Mouse (Mus musculus) small intestine, adult 10 weeks (tissue): ENCODE results near the gene Rapgef3. TPM values are rescaled to one million over a fixed set of nuclear protein-coding genes. Genes with fewer than 3 reads are reported as not detected.

Source experiments
- polyA plus RNA-seq: library from polyadenylated mRNA; stranded (reverse); fragments of 350-450 nt; fragmentation: Illumina TruSeq; extraction: RNeasy Lipid Tissue Mini Kit (QIAGEN cat#74804); gene quantifications from one replicate; pipeline ENCODE4 v1.2.3, GENCODE M21; 2014; ENCODE audit warnings: low replicate concordance

Rapgef3 gene
- not detected for polyA plus RNA-seq

DNA sequence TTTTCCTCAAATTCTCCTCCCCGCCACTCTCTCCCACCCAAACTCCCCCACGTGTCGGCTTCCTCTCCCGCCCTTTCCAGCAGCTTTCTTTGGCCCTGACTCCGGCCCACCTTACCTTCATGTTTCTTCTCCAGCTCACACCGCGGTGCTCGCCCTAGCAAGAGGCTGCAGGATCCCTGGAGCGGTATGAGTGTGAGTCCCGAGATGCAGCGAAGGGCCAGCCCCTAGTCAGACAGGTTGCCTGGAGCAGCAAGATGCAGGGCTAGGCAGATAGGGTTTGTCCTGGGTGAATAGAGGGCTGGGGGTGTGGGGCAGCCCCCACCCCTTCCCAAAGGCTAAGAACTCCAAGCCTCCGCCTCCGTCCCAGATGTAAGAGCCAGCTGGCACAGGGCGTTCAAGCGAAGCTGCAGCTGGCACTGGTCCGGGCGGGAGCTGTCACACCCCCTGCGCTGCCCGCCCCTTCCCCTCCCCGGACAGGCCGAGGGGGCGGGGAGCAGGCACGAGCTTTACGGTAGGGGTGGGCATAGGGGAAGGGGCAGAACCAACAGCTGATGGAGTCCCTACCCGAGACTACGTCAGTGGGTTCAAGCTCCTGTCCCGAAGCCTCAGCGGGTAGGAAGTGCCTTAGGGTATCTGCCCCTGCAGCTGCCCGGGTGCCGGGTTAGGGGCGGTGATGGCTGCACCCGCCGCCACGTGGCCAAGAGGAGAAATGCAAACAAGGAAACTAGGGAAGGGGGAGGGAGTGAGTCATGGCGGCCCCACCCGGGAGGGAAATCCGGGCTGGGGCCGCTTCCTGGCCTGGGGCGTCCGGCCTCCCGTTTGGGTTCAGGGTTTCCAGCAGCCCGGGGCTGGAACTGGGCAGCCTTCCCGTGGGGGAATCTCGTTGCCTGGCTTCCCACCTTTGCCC is at the start of gene Rapgef3:
Gene Rapgef3, minus strand, starts transcription at position 693 of the 907 bp plus-strand sequence.

DNA sequence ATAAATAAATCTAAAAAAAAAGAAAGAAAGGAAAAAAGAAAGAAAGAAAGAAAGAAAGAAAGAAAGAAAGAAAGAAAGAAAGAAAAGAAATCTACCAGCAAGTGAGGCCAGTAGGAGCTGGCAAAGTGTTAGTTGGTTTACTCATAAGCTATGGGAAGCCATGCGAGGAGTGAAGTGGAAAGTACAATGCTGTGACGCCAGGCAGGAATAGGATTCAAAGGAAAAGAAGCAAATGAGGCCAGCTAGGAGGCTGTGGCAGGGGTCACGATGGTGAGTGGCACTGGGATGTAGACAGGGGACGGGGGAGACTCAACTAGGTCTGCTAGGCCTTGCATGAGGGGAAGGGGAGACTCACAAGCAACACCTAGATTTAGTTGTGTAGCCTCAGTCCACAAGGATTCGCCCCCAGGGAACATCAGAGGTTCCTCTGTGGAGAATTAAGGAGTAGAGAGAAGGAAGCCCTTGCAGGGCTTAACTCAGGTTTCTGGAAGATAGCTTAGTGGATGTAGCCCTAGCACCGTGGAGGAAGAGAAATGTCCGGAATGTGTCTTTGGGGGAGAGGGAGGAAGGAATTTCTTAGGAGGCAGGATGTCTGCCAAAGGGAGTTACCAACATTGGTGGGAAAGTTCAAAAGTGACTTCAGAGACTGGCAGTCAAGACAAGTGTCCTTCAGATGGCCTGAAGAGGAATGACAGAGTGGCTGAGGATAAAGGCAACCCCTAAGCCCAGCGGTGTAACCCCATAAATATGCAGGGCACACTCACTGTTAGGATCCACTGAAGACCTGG is 10.7 kb upstream of the Rapgef3 start, which contains the start of gene Slc48a1:
Gene Slc48a1, plus strand, starts transcription at position 210 of the 788 bp plus-strand sequence.

DNA sequence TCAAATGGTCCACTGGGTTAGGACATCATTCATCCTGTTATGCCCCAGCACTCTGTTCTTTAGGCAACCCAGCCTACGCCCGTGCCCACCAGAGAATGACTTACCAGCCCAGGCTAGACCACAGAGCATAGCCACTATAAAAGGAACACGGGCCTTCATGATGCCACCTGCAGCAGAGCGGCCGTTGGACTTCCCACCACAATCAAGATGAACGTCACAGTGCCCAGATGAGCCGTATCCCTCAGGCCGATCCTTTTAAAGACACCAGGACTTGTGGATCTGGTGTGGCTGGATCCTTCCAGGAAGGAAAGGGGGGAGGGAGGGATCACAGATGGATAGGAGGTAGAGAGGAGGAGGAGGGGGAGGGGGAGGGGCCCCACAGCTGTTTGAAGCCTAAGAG is 36.7 kb downstream of the Rapgef3 start, which contains the start of gene Endou:
Gene Endou, minus strand, starts transcription at position 229 of the 400 bp plus-strand sequence.

DNA sequence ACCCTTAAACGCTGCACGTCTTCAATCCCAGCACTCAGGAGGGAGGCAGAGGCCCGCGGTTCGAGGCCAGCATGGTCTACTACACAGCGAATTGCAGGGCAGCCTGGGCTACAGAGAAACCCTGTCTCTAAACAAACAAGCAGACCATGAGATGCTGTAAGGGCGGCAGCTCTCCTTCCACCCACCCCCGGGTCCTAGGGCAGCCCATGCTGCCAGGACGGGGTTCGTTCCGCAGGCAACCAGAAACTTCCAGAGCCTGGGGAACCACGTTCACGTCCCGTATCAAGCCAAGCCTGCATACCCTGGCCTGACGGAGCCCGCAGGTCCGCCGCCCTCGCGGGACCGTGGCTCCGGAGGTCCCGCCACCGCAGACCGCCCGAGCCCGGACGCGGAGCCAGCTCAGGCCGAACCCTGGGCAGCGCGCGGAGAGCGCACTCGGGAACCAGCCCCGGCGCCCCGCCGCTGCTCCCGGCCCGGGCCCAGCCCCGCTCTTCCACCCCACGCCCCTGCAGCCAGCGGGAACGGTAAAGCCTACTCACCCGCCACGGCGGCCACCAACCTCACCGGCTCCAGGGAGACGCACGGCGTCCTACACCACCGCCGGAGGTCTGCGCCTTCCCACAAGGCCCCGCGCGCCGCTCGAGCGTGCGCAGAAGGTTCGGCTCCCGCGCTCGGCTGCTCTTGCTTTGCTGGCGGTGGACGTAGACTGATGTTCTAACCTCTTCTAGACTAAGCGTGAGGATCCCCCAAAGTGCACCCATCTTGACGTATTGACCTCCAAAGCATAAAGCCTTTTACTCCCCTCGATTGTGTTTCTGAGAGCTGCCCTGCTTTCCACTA is 62.3 kb downstream of the Rapgef3 start, which contains the start of gene Rpap3:
Gene Rpap3, minus strand, starts transcription at position 615 of the 840 bp plus-strand sequence.

Other genes with a start within 250 kb of the Rapgef3 start
- gene Rpap3, start 62.1 kb downstream of the Rapgef3 start, polyA plus RNA-seq, result 7.1 TPM
- 0.52 TPM for gene Endou, start 36.6 kb downstream of the Rapgef3 start, polyA plus RNA-seq
- 4.8 TPM for gene Slc48a1, start 10.5 kb upstream of the Rapgef3 start, polyA plus RNA-seq
- 0.93 TPM for gene Hdac7, start 76.5 kb upstream of the Rapgef3 start, polyA plus RNA-seq
- 149 TPM for gene Vdr, start 142.7 kb upstream of the Rapgef3 start, polyA plus RNA-seq
- gene Tmem106c, start 196.2 kb upstream of the Rapgef3 start, polyA plus RNA-seq, result 1.7 TPM
- gene Col2a1, start 236.7 kb upstream of the Rapgef3 start, polyA plus RNA-seq, result not detected